Mouse (Mus musculus) hindlimb bud, embryonic 11.5 days (tissue): ENCODE data around the gene Steap2.
"Not testable (repeated sequence)": the region's sequence is repeated elsewhere in the genome, so short reads cannot be mapped to it uniquely, and the experiment has no call there.

ENCODE experiments used
- DNase-seq: peaks from one replicate; pipeline ENCODE4 v3.0.0-alpha.2; 2012; ENCODE audit warnings: low read depth, low spot score; ENCODE audit errors: extremely low spot score

Steap2 gene

DNA sequence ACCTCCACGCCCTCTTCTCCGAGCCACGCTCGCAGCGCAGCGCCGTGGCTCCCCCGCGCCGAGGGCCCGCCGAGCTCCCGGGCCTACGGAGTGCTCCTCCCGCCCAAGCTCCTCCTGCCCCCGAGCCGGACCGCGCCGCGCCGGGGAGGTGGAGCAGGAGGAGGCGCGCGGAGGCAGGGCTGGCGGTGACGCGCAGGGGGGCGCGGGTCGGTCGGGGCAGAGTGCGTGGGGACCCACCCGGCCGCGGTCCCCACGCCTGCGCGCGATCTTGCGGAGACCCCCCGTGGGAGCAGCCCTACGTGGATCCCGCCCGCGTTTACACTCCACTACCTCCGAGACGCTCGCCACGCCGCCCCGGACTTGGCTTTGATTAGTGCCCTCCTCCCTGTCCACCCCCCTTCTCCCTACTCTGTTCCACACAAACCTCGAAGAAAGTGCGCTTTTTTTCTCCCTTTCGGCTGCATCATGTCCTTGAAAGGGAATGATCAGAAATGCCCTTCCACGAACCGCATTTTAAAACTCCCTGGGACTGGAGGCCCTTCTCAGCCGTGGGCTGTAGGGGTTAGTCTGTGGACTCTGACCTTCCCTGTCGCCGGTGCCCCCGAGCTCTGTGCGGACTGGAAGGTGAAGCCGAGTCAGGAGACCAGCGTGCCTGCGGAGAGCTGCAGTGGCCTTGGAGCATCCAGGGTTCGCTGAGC, at the start of gene Steap2:
TSS of gene Steap2 (minus strand) at position 623 of the 698 bp plus-strand sequence.
- DNase-seq = no peak

- DNase-seq = no peak
Observed at GRCm38 (mm10) chr5:5734445-5734844, 40.1 kb upstream of the Steap2 start.

DNA sequence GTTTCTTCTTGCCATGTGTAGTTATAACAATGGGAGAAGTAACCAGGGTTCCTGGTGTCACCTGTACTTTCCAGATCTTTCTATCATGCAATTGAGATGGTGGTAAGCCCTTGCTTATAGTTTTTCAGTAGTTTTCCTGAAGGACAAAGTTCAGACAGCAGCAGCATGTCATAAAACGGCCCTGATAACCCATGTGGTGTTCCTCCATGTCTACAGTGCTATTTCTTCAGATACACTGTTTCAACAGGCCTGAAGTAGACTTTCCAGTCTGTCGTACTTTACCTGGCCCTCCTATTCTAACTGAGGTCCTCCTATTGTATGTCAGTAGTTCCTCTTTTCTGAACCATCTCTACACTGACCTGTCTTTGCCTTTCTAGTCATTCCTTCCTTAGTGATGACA, 38.5 kb upstream of the Steap2 start:
- DNase-seq = no peak

DNA sequence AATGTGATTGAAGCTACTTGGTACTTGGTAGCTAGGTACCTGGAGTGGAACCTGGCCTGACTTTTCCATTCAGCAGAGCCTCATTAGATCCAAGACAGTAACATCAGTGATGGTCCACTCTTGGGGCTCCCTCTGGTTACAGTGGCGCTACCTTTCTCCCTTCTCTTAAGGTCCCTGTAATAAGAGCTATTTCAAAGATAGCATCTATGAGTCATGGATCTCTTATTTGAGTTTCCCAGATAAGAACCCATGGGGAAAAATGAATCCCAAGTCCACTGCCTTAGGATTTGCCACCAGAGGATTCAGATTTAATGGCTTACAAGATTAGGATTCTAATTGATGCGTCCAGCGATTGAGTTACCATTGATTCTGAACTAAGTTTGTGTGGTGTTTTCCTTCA, 37.8 kb upstream of the Steap2 start:
- DNase-seq = no peak

DNA sequence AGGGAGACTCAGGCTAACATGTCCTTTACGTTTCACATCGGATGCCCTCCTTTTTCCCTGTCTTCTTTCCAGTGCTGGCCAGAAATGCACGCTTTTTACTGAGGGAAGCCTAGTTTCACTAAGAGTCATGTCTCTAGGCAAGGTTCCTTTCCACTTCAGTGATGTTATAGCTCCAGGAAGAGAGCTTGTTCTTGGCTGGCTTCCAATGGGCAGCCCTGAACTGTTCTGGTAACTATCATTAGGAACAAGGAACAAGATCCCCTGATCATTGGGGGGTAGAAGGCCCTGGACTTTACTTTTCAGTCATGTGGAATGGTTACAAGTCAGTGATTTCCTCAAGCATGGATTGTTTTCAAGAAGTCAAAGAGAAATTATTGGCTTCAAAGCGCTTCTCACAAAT, 35.5 kb upstream of the Steap2 start:
- no peak for DNase-seq

GRCm38 (mm10) chr5:5722217-5722616, 27.8 kb upstream of the Steap2 start:
- no peak for DNase-seq

GRCm38 (mm10) chr5:5711032-5711431, 16.7 kb upstream of the Steap2 start:
- no peak for DNase-seq

DNA sequence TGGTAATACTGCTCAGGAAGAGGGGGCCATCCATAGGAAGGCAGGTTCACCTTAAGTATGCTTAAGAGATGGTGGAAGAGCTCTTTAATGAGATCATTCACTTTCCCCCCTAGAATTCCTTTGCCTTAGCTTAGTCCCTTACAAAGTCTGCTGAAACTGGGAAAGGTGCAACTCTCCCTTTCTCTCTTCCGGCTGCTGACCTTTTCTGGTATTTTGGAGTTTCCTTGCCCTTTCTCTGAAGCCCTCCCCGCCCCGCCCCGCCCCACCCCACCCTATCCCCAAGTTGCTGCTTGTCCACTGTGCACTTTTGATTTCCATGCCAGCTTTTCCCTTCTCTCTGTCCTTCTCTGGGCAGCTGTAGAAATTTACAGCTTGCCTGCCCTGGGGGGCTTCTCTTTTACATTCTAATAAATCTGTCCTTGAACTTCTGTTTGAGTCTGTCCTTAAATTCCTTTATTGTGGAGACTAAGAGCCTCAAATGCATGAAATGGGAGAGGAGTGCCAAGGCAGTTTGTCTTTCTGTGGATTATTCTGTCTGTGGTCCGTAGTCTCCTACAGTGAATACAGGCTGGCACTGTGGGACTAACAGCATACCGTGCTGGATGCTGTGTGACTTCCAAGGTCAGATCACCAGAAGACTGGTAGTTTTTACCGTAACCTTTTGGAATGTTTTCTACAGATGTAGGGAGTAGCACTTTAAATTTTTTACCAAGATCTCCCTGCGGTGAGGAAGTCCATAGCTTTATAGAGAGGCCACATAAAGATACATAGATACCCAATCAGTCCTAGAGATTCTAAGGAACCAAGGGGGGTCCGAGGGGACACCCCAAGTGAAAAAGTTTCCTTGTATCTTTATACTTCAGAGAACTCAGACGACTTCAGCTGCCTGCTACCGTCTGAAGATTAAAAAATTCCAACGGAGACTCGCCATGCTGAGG, 13.2 kb upstream of the Steap2 start:
- DNase-seq = no peak

DNA sequence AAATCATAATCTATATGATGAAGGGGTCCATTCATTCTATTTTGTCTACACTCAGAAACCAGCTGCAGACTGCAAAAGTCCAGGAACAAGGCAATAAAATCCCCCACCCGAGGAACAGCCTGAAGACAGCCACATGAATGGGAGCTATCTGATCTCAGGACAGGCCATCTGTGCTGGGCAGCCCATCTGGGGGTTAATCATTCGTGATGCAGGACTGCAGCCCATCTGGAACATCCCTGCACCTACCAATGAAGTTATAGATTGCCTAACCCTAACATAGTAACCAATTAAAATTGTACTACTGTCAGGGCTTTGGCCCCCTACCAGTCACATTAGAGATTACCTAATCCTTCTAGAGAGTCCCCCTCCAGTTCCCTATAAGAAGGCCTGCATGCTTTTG, 10.6 kb upstream of the Steap2 start:
- no peak for DNase-seq

- DNase-seq = no peak
Observed at GRCm38 (mm10) chr5:5700386-5700785, 6.0 kb upstream of the Steap2 start.

DNA sequence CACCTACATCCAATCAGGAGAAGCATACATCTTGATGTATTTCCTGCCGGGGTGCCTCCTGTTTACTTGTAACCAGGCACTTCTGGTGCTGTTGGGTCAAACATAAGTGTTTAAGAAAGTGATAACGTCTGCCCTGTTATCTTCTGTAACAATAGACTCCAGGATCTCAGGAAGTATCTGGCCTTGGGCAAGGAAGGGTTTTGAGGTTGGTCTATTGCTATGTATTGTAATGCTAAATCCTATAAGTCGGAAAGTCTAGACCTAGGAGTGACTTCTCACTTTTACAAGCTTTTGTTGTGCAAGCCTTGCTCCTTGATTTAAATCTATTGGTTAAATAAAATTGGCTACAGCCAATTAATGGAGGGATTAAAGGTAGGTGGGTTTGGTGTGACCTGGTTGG, 4.5 kb upstream of the Steap2 start:
- DNase-seq = no peak

GRCm38 (mm10) chr5:5695401-5695942, 1.1 kb upstream of the Steap2 start:
- no peak for DNase-seq

- DNase-seq = no peak
Observed at GRCm38 (mm10) chr5:5693541-5693955, 830 bp downstream of the Steap2 start.

DNA sequence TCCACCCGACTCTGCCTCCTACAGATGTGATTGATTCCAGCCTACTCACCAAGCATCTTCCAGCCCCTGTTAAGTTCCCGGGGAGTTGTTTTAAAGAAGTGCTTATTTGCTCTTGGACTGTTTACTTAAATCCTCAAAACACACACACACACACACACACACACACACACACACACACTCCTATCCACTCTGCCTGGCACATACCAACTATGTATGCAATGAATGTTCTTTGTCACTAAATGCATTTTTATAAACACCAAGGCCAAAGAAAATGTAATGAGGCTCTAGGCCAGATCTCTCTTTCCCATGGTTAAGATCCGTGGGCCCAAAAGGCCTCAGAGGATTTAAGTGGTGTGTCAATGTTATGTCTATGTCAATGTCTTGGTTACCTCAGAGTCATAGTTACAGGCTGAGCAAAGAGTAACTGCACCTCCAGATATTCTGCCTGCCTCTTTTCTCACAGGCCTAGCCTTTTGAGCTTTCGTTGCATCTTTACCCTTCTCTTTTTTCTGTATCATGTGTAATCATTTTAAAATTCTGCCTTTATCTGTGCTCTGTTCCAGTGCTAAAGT, 2.1 kb downstream of the Steap2 start:
- no peak for DNase-seq

DNA sequence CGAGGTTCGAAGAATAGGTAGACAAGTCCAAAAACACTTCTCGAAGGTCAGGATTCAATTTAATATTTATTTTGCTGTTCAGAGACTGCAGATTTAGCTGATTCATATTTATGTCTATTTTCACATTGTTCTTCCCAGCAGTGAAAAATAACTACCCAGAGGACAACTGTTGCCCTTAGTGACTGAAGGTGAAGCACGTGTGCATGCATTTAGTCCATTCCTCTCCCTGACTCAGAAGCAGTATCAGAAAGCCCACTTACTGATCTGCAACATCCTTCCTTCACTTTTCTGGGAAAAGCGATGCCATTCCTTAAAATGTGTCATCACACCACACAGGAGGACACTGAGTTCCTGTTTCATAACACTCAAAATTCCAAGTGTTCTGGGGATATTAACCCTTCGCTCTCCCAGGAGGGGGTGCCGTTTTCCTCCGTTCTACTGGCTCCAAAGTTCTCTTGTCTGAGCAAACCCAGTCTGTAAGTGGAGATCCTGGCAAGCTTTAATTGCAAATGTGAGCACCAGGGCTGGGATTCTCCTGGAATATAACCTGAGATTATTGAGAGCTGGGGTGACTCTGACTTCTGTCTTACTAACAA, 5.3 kb downstream of the Steap2 start:
- DNase-seq = no peak

GRCm38 (mm10) chr5:5688228-5688627, 6.2 kb downstream of the Steap2 start:
- DNase-seq = no peak

DNA sequence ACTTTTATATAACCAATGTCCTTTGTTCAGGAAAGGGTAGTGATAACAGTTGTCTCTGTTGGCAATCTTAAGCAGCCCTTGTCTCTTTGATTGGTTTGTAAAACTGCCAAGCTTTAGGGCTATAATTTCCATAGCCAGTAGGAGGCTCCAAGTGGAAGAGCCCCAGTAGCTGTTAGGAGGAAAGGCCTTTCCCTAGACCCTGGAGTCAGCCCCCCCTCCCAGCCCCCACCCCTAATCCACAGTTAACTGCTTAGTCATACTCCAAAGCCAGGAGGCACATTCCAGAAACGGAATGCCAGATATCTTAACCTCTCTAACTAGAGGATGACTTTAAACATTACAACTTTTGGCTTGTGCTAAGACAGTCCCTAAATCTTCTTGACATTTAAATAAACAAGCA, 7.4 kb downstream of the Steap2 start:
- DNase-seq = no peak

- not testable (repeated sequence) for DNase-seq
Observed at GRCm38 (mm10) chr5:5684946-5685345, 9.4 kb downstream of the Steap2 start.

GRCm38 (mm10) chr5:5683292-5683691, 11.1 kb downstream of the Steap2 start:
- no peak for DNase-seq

DNA sequence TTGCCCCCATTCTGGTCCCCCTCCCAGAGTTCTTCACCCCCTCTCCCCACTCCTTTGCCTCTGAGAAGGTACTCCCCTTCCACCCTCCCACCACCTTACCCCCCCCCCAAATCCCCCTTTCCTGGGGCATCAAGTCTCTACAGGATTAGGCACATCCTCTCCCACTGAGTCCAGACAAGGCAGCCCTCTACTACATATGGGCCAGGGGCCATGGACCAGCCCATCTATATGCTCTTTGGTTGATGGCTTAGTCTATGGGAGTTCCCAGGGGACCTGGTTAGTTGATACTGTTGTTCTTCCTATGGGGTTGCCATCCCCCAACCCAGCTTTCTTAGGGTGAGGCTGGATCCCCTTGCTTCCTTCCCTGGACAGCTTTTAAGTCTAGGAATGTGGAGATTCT, 14.9 kb downstream of the Steap2 start:
- no peak for DNase-seq

GRCm38 (mm10) chr5:5676082-5676481, 18.3 kb downstream of the Steap2 start:
- DNase-seq = no peak
